Mouse (Mus musculus) neutrophil, adult 5-6 weeks (primary cell): ENCODE measurements around the gene Vwce. TPM values are rescaled to one million over a fixed set of nuclear protein-coding genes. Genes with fewer than 3 reads are reported as not detected.
A peak's percentile ranks its signal among the peaks of the same experiment; 100 is the strongest.

Experiments
- ATAC-seq: fragments of 151-379, 151-347 bp; 2 replicates; pipeline ENCODE4 v1.8.0; 2017; ENCODE audit warnings: mild to moderate bottlenecking, moderate TSS enrichment; ENCODE audit not compliant: insufficient number of reproducible peaks, poor library complexity, low FRiP score, severe bottlenecking; ENCODE audit errors: extremely low read depth
- total RNA-seq: library from RNA; stranded (forward); fragments of 200-1000 nt; gene quantifications from 2 replicates; pipeline ENCODE4 v1.2.3, GENCODE M21; 2017

Vwce gene
- total RNA-seq, 1 experiment from 2014 or later = not detected

- no peak for ATAC-seq
Measured at GRCm38 (mm10) chr19:10685727-10686126, 51.7 kb downstream of the Vwce start.

GRCm38 (mm10) chr19:10688537-10689352, 54.7 kb downstream of the Vwce start, which contains the start of gene Vps37c:
Gene Vps37c, plus strand, starts transcription at chr19:10688735.
- peak; percentile 87 for ATAC-seq

GRCm38 (mm10) chr19:10689470-10690166, 55.6 kb downstream of the Vwce start:
- ATAC-seq = no peak

GRCm38 (mm10) chr19:10690336-10690735, 56.3 kb downstream of the Vwce start:
- no peak for ATAC-seq

GRCm38 (mm10) chr19:10691121-10691520, 57.1 kb downstream of the Vwce start:
- ATAC-seq = no peak

- ATAC-seq = no peak
Measured at GRCm38 (mm10) chr19:10691660-10692059, 57.6 kb downstream of the Vwce start.

GRCm38 (mm10) chr19:10692361-10692760, 58.3 kb downstream of the Vwce start:
- no peak for ATAC-seq

- peak; percentile 68 for ATAC-seq
Measured at GRCm38 (mm10) chr19:10693926-10694682, 60.1 kb downstream of the Vwce start.

GRCm38 (mm10) chr19:10695801-10696200, 61.8 kb downstream of the Vwce start:
- no peak for ATAC-seq

- ATAC-seq = no peak
Measured at GRCm38 (mm10) chr19:10698131-10698991, 64.3 kb downstream of the Vwce start.

- no peak for ATAC-seq
Measured at GRCm38 (mm10) chr19:10699851-10700250, 65.8 kb downstream of the Vwce start.

GRCm38 (mm10) chr19:10701013-10701726, 67.2 kb downstream of the Vwce start:
- no peak for ATAC-seq

- ATAC-seq = no peak
Measured at GRCm38 (mm10) chr19:10702125-10702524, 68.1 kb downstream of the Vwce start.

- ATAC-seq = no peak
Measured at GRCm38 (mm10) chr19:10703470-10703869, 69.5 kb downstream of the Vwce start.

GRCm38 (mm10) chr19:10707087-10707875, 73.3 kb downstream of the Vwce start:
- ATAC-seq = no peak

- ATAC-seq = no peak
Measured at GRCm38 (mm10) chr19:10707881-10708280, 73.9 kb downstream of the Vwce start.

- ATAC-seq = no peak
Measured at GRCm38 (mm10) chr19:10708900-10709299, 74.9 kb downstream of the Vwce start.
